Mouse (Mus musculus) lung, postnatal 0 days (tissue): ENCODE results near the gene 1700031F05Rik.
"Not testable (repeated sequence)": the region's sequence is repeated elsewhere in the genome, so short reads cannot be mapped to it uniquely, and the experiment has no call there.

Source experiments
- CTCF ChIP-seq: IDR thresholded peaks from 2 replicates; pipeline ENCODE4 v1.5.1; 2016; ENCODE audit warnings: antibody characterized with exemption, mild to moderate bottlenecking
- EP300 ChIP-seq: IDR thresholded peaks from 2 replicates; pipeline ENCODE4 v1.6.1; 2016; ENCODE audit warnings: antibody characterized with exemption, mild to moderate bottlenecking, control low read depth

- not testable (repeated sequence) for TF ChIP-seq CTCF, EP300
Observed at GRCm38 (mm10) chrX:102854516-102854915, 13.3 kb downstream of the 1700031F05Rik start, which contains the start of gene Dmrtc1c2.
